Mouse (Mus musculus) liver, embryonic 14.5 days (tissue): Measurements from ENCODE around the gene Slc25a29. TPM values are rescaled to one million over a fixed set of nuclear protein-coding genes. Genes with fewer than 3 reads are reported as not detected.

Experiments used
- ATAC-seq: fragments of 200-750 bp; cut with Nextera tagmentation; 2 replicates; pipeline ENCODE4 v1.8.0; 2017; ENCODE audit warnings: moderate number of reproducible peaks, mild to moderate bottlenecking, moderate library complexity; ENCODE audit not compliant: insufficient read depth
- DNase-seq, 3 experiments: peaks; one replicate each; pipeline ENCODE4 v3.0.0-alpha.2; 2012 to 2013; ENCODE audit warnings: low read depth in 3 of 3, low spot score in 3 of 3
- H3K27ac ChIP-seq: fragments of 300-500 bp; sonication (generic); 2 replicates; pipeline ENCODE4 v1.5.1; 2014; ENCODE audit warnings: moderate library complexity, mild to moderate bottlenecking, control low read depth, inconsistent platforms
- H3K27me3 ChIP-seq: fragments of 300-500 bp; sonication (generic); 2 replicates; pipeline ENCODE4 v1.6.1; 2014; ENCODE audit warnings: mild to moderate bottlenecking, low read length, moderate library complexity; ENCODE audit not compliant: control insufficient read depth, insufficient read depth
- H3K36me3 ChIP-seq: fragments of 300-500 bp; sonication (generic); replicated peaks from 2 replicates; pipeline ENCODE4 v1.6.1; 2014; ENCODE audit warnings: low read depth; ENCODE audit not compliant: control insufficient read depth, insufficient read depth
- H3K4me1 ChIP-seq, 2 experiments: fragments of 200-500 bp in 1 of 2; fragments of 300-500 bp in 1 of 2; sonication (generic) in 1 of 2; replicated peaks; 2 replicates each; pipeline ENCODE4 v1.6.1; 2012 to 2014; ENCODE audit warnings: antibody characterized with exemption in 1 of 2, inconsistent platforms in 1 of 2, low read length in 1 of 2; ENCODE audit not compliant: control insufficient read depth in 2 of 2, insufficient read depth in 2 of 2
- H3K4me2 ChIP-seq: fragments of 300-500 bp; sonication (generic); 2 replicates; pipeline ENCODE4 v1.6.1; 2014; ENCODE audit warnings: low read depth, mild to moderate bottlenecking, control low read depth, moderate library complexity
- H3K4me3 ChIP-seq, 2 experiments: fragments of 200-500 bp in 1 of 2; fragments of 300-500 bp in 1 of 2; sonication (generic) in 1 of 2; 2 replicates each; pipeline ENCODE4 v1.5.1; 2012 to 2014; ENCODE audit warnings: low read depth in 2 of 2, low read length in 2 of 2, mild to moderate bottlenecking in 2 of 2, control low read depth in 1 of 2, inconsistent platforms in 1 of 2, moderate library complexity in 1 of 2; ENCODE audit not compliant: insufficient read depth in 1 of 2
- H3K9ac ChIP-seq: fragments of 300-500 bp; sonication (generic); replicated peaks from 2 replicates; pipeline ENCODE4 v1.6.1; 2014; ENCODE audit warnings: mild to moderate bottlenecking, control low read depth, moderate library complexity
- H3K9me3 ChIP-seq: fragments of 300-500 bp; sonication (generic); 2 replicates; pipeline ENCODE4 v1.6.1; 2016; ENCODE audit warnings: low read length, mixed read lengths; ENCODE audit not compliant: control insufficient read depth
- CTCF ChIP-seq: IDR thresholded peaks from 2 replicates; pipeline ENCODE4 v1.5.1; 2016; ENCODE audit warnings: antibody characterized with exemption, low read depth, control low read depth
- EP300 ChIP-seq: IDR thresholded peaks from 2 replicates; pipeline ENCODE4 v1.6.1; 2016; ENCODE audit warnings: antibody characterized with exemption, low read depth
- WGBS: fragments of 180-500 bp; shearing (Covaris S2); extraction: QIAGEN DNeasy Blood & Tissue Kit; methylation state at CpG from one replicate; pipeline ENCODE4 v1.1.7; 2014; ENCODE audit not compliant: insufficient replicate concordance; 5-methylcytosine and 5-hydroxymethylcytosine counted together
- polyA plus RNA-seq, 2 experiments: library from polyadenylated mRNA; depleted of rRNA in 1 of 2; stranded (reverse) in 1 of 2; unstranded in 1 of 2; fragments of >200 nt; fragmentation: Nextera tagmentation in 1 of 2; extraction: Ambion mirVana in 1 of 2; gene quantifications; 2 replicates each; pipeline versions ENCODE4 v1.2.1 to v1.2.3; 2012 to 2014

Gene Slc25a29
- polyA plus RNA-seq, 2 experiments, result 0.40 to 0.51 TPM

DNA sequence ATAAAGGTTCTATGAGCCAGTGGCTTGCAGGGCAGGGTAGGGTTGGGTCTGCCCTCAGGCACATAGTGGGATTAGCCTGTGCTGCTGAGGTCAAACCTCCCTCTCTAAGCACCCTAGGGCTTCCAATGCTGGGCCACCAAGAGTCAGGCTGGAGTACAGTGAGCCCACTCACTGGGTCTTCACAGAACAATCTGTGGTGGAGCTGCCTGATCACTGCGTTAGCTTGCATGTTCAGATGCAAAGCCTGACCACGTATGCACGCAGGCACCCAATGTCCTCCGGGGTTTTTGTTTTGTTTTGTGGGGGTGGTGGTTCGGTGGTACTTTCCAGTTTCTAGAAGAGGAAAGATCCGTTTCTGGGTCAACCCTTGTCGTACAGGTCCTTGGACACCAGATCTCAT is 21.4 kb upstream of the Slc25a29 start:
- WGBS, result 74% methylated on average over 7 of the region's 7 CpGs
- TF ChIP-seq CTCF, result no peak
- no peak for TF ChIP-seq EP300
- H3K9me3 ChIP-seq, result no peaks in the 10 kb centered on the region
- H3K4me3 ChIP-seq, result no peak overlapping the region
- H3K27ac ChIP-seq, result no peak overlapping the region
- no peaks in the 10 kb centered on the region; the same call in none of the 2 replicates for H3K36me3 ChIP-seq
- H3K27me3 ChIP-seq, result no peaks in the 10 kb centered on the region
- ATAC-seq (no peak), DNase-seq (no peak)
- H3K4me1 ChIP-seq, result 0 out of 4 replicates have a peak, but pooled peaks cover 0 to 1% of the 10 kb centered on the region in 2 experiments
- no peak overlapping the region for H3K4me2 ChIP-seq
- H3K9ac ChIP-seq, result no peak overlapping the region

DNA sequence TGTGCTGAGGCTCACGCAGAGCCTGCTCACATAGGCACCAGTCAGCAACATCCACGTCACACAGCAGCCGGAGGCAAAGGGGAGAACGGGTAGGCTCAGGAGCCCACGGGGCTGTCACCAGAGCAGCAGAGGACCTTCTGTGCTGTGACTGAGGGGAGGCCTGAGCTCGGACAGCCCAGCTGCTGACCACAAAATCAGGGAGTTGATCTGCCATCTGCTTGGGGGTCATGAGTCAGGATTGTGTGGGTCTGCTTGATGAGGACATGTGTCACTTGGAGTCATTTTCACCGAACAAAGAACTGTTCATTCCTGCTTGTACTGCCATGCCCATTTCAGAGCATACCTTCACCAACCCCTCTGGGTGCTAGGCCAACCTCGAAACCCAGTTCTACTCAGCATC is 20.5 kb upstream of the Slc25a29 start:
- 0 out of 4 replicates have a peak, but pooled peaks cover 0 to 6% of the 10 kb centered on the region in 2 experiments for H3K4me1 ChIP-seq
- no peaks in the 10 kb centered on the region for H3K9me3 ChIP-seq
- TF ChIP-seq EP300, result no peak
- no peak for TF ChIP-seq CTCF
- no peak overlapping the region for H3K27ac ChIP-seq
- H3K36me3 ChIP-seq, result no peaks in the 10 kb centered on the region; the same call in none of the 2 replicates
- 73% methylated on average over 8 of the region's 8 CpGs for WGBS
- no peak for DNase-seq
- ATAC-seq, result no peak
- H3K4me3 ChIP-seq, result no peak overlapping the region
- no peak overlapping the region for H3K4me2 ChIP-seq
- H3K27me3 ChIP-seq, result no peaks in the 10 kb centered on the region
- no peak overlapping the region for H3K9ac ChIP-seq

DNA sequence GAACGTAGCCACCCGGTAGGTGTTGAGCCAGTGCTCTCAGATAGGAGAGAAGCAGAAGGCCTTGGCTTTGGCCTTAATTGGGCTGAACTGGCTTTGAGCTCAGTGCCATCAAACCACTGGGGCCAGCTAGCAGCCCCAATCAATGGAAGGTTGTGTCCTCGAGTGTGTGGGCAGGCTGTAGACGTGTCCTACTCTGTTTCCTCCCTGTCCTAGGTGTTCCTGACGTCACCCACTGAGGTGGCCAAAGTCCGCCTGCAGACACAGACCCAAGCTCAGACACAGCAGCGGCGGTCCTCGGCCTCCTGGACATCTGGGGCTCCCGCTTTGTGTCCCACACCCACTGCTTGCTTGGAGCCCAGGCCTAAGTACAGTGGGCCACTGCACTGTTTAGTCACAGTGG is 19.4 kb upstream of the Slc25a29 start:
- H3K36me3 ChIP-seq, result no peaks in the 10 kb centered on the region; the same call in 1 of the 2 replicates
- no peak overlapping the region for H3K27ac ChIP-seq
- no peak overlapping the region for H3K9ac ChIP-seq
- 62% methylated on average over 10 of the region's 10 CpGs for WGBS
- no peak for TF ChIP-seq EP300
- H3K4me2 ChIP-seq, result no peak overlapping the region
- no peaks in the 10 kb centered on the region for H3K27me3 ChIP-seq
- no peak overlapping the region for H3K4me3 ChIP-seq
- no peaks in the 10 kb centered on the region for H3K9me3 ChIP-seq
- ATAC-seq, result peak; percentile 21
- peaks cover 0 to 8% of the 10 kb centered on the region in 2 experiments; a peak in 1 of 4 replicates for H3K4me1 ChIP-seq
- no peak for DNase-seq

DNA sequence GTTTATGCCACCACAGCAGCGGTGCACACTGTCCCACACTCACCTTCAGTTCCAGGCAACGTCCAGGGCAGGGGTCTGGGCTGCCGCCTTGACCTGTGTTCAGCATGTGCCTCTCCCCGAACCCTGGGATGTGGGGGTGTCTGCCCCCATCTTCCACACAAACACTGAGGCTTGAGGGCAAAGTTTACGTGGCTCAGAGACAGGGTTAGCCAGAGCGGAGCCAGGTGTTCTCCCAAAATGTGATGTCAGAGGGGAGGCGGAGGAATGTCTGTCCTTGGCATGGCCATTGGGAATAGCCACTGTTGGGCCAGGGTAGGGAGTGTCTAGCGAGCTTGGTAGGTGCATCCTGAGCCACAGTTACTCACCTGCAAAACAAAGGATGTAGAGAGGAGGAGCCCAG is 17.1 kb upstream of the Slc25a29 start:
- Histone ChIP-seq H3K36me3 (no peaks in the 10 kb centered on the region), H3K4me1 (peaks cover 0 to 10% of the 10 kb centered on the region in 2 experiments; a peak in 1 of 4 replicates), H3K9me3 (no peaks in the 10 kb centered on the region), H3K27ac (no peak overlapping the region), H3K4me3 (no peak overlapping the region), H3K27me3 (no peaks in the 10 kb centered on the region), H3K9ac (no peak overlapping the region), H3K4me2 (no peak overlapping the region)
- DNase-seq, result no peak
- WGBS, result 65% methylated on average over 8 of the region's 8 CpGs
- TF ChIP-seq EP300, result no peak
- no peak for TF ChIP-seq CTCF
- ATAC-seq, result no peak

DNA sequence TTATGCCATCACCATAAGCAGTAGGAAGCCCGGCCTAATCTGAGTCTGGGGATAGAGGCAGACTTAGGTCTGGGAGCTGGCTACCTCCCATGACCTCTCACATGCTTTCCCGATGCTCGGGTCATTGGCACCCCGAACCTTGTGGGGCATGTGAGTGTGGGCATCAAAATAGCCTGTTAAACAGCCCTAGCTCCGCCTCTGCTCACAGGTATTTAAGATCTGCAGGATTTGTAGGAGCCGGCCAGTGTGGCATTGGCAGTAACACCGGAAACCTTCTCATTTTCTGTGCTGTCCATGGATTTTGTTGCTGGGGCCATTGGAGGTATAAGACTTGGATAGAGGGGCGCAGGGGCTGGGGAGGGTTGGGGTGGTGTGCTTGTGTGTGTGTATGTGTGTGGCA is 15.2 kb upstream of the Slc25a29 start:
- Histone ChIP-seq H3K27me3 (no peaks in the 10 kb centered on the region), H3K9me3 (no peaks in the 10 kb centered on the region), H3K36me3 (no peaks in the 10 kb centered on the region), H3K4me1 (peaks cover 0 to 10% of the 10 kb centered on the region in 2 experiments; a peak in 3 of 4 replicates), H3K27ac (no peak overlapping the region), H3K4me2 (no peak overlapping the region), H3K9ac (no peak overlapping the region), H3K4me3 (no peak overlapping the region)
- ATAC-seq, result no peak
- TF ChIP-seq CTCF (no peak), EP300 (no peak)
- no peak for DNase-seq
- WGBS, result 72% methylated on average over 8 of the region's 8 CpGs
